Mouse (Mus musculus): ENCODE measurements around the gene Gm40193.

- no peak for TF ChIP-seq POLR2A (IDR thresholded peaks at IDR 0.05; ENCODE audit: low read depth, low read length)
- peak; percentile 87 for TF ChIP-seq CTCF (IDR thresholded peaks at IDR 0.05; ENCODE audit: borderline replicate concordance, insufficient read depth, low read length)
These were observed 22.8 kb downstream of the Gm40193 start for GRCm38 (mm10) chr11:70509753-70510564.
